Mouse (Mus musculus): Measurements from ENCODE around the gene Shisal1. TPM values are rescaled to one million over a fixed set of nuclear protein-coding genes. Genes with fewer than 3 reads are reported as not detected.

Gene Shisal1
- total and polyA plus RNA-seq, 3 experiments: not detected

DNA sequence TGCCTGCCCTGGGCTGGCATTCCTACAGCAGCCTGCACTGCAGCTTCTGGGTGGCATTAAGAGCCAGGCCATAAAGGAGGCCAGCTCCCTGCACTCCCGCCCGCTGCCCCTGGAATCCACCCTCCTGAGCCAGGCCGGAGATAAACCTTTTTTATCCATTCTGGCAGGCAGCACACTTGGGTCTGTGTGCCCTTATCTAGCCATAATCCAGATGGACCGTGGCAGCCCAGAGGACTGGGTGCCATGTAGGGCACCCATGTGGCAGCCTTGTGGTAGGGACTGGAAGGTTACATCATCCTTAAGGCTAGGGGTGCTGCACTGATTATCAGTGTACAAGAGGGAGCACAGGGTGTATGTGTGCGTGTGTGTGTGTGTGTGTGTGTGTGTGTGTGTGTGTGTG, 16.4 kb downstream of the Shisal1 start:
- Histone ChIP-seq H3K4me1 (ENCODE audit: control insufficient read depth in 1 of 2, insufficient read depth in 2 of 2) (no peaks in the 10 kb centered on the region), H3K4me3 (replicated peaks in 1 of 3; ENCODE audit: low read depth in 2 of 3, low read length in 2 of 3, poor library complexity in 1 of 3) (no peak overlapping the region), H3K36me3 (replicated peaks in 1 of 2; ENCODE audit: control insufficient read depth in 1 of 2, insufficient read depth in 1 of 2, low read length in 1 of 2) (no peaks in the 10 kb centered on the region), H3K9me3 (replicated peaks; ENCODE audit: low read length) (peaks cover 6% of the 10 kb centered on the region), H3K4me2 (ENCODE audit: insufficient read depth, low read depth, poor library complexity, severe bottlenecking) (no peak overlapping the region), H3K27ac (ENCODE audit: insufficient read depth, low read depth) (no peak overlapping the region), H3K9ac (ENCODE audit: insufficient read depth, low read depth) (no peak overlapping the region), H3K79me2 (replicated peaks; ENCODE audit: control insufficient read depth, extremely low read depth, insufficient read depth, poor library complexity, severe bottlenecking) (no peaks in the 10 kb centered on the region), H3K27me3 (replicated peaks) (peaks cover 87% of the 10 kb centered on the region)
- dilution Hi-C loops (cut with MboI; ENCODE audit: extremely low pct_ligation_motif_present, extremely low pct_unique_long_range_greater_than_20kb, low sequenced_read_pairs) (no loop called here), in situ Hi-C loops (cut with MboI; ENCODE audit: low pct_ligation_motif_present, low pct_unique_long_range_greater_than_20kb, low sequenced_read_pairs) (no loop called here)
- TF ChIP-seq IRF4 (IDR thresholded peaks at IDR 0.05; ENCODE audit: low read depth, low read length) (no peak), MAZ (IDR thresholded peaks at IDR 0.05; ENCODE audit: low read depth, low read length) (no peak), MAFK (IDR thresholded peaks at IDR 0.05; ENCODE audit: insufficient replicate concordance, low read length) (no peak), NELFE (IDR thresholded peaks at IDR 0.05; ENCODE audit: low read depth, low read length) (no peak), CHD1 (IDR thresholded peaks at IDR 0.05; ENCODE audit: low read depth, low read length) (no peak), MYC (IDR thresholded peaks at IDR 0.05; ENCODE audit: low read depth, low read length) (no peak), USF2 (conservative IDR thresholded peaks at IDR 0.05; ENCODE audit: low read depth, low read length) (no peak), TBP (conservative IDR thresholded peaks at IDR 0.05; ENCODE audit: low read depth, low read length) (no peak), RAD21 (IDR thresholded peaks at IDR 0.05; ENCODE audit: low read depth, low read length) (no peak), CHD2 (IDR thresholded peaks at IDR 0.05; ENCODE audit: low read length) (no peak), BHLHE40 (IDR thresholded peaks at IDR 0.05; ENCODE audit: low read depth, low read length) (no peak)
- DNase-seq (ENCODE audit: extremely low read depth): no peak

DNA sequence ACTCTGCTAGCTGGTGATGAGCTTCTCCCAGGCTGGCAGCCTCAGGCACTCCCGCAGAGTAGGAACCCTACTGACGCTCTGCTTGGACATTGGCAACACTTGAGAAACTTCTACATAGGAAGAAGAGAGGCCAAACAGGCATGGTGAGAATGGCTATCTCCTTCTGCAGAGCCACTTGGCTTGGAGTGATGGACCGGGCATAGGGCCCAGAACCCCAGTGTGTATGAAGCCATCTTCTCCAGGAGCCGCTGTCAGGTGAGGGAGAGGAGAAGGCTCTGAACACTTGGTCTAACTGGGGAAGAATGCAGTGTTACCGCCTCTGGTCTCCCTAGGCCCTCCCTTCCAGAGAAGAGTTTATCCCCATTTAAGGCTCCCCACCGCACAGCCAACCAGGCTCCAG, 19.3 kb downstream of the Shisal1 start:
- in situ Hi-C loops (cut with MboI; ENCODE audit: low pct_ligation_motif_present, low pct_unique_long_range_greater_than_20kb, low sequenced_read_pairs): no loop called here
- Histone ChIP-seq H3K4me2 (ENCODE audit: insufficient read depth, low read depth, poor library complexity, severe bottlenecking) (no peak overlapping the region), H3K9me3 (replicated peaks; ENCODE audit: low read length) (no peaks in the 10 kb centered on the region), H3K27me3 (replicated peaks) (peaks cover 89% of the 10 kb centered on the region), H3K9ac (ENCODE audit: insufficient read depth, low read depth) (no peak overlapping the region), H3K4me3 (replicated peaks in 1 of 3; ENCODE audit: low read depth in 2 of 3, low read length in 2 of 3, poor library complexity in 1 of 3) (no peak overlapping the region), H3K36me3 (replicated peaks in 1 of 2; ENCODE audit: control insufficient read depth in 1 of 2, insufficient read depth in 1 of 2, low read length in 1 of 2) (no peaks in the 10 kb centered on the region), H3K4me1 (ENCODE audit: control insufficient read depth in 1 of 2, insufficient read depth in 2 of 2) (no peaks in the 10 kb centered on the region), H3K79me2 (replicated peaks; ENCODE audit: control insufficient read depth, extremely low read depth, insufficient read depth, poor library complexity, severe bottlenecking) (no peaks in the 10 kb centered on the region), H3K27ac (ENCODE audit: insufficient read depth, low read depth) (no peak overlapping the region)
- dilution Hi-C loops (cut with MboI; ENCODE audit: extremely low pct_ligation_motif_present, extremely low pct_unique_long_range_greater_than_20kb, low sequenced_read_pairs): no loop called here
- DNase-seq (ENCODE audit: extremely low read depth): no peak
- TF ChIP-seq ZKSCAN1 (IDR thresholded peaks at IDR 0.05; ENCODE audit: borderline replicate concordance, low read depth, low read length): no peak
- TF ChIP-seq EP300 (IDR thresholded peaks at IDR 0.05; ENCODE audit: low read length): no peak
- no peak for TF ChIP-seq ETS1 (conservative IDR thresholded peaks at IDR 0.05; ENCODE audit: low read depth, low read length)
- TF ChIP-seq MXI1 (IDR thresholded peaks at IDR 0.05; ENCODE audit: low read depth, low read length): no peak
- TF ChIP-seq MYC (IDR thresholded peaks at IDR 0.05; ENCODE audit: low read depth, low read length): no peak
- TF ChIP-seq GABPA (IDR thresholded peaks at IDR 0.05; ENCODE audit: insufficient replicate concordance, low read depth, low read length): no peak
- no peak for TF ChIP-seq TCF12 (IDR thresholded peaks at IDR 0.05; ENCODE audit: low read depth, low read length)
- TF ChIP-seq CTCF (conservative IDR thresholded peaks at IDR 0.05 in 1 of 2, IDR thresholded peaks at IDR 0.05 in 1 of 2; ENCODE audit: low read depth in 2 of 2, low read length in 2 of 2): no peak
- TF ChIP-seq JUN (IDR thresholded peaks at IDR 0.05; ENCODE audit: insufficient read depth, low read depth, low read length): no peak
- TF ChIP-seq ZC3H11A (IDR thresholded peaks at IDR 0.05; ENCODE audit: low read depth, low read length): no peak
- TF ChIP-seq ZNF384 (IDR thresholded peaks at IDR 0.05; ENCODE audit: low read depth, low read length): no peak
- TF ChIP-seq SIN3A (IDR thresholded peaks at IDR 0.05; ENCODE audit: low read length): no peak
